Mouse (Mus musculus) forebrain, embryonic 14.5 days (tissue): Measurements from ENCODE around the gene Zfp36. TPM values are rescaled to one million over a fixed set of nuclear protein-coding genes. Genes with fewer than 3 reads are reported as not detected.
A peak's percentile ranks its signal among the peaks of the same experiment; 100 is the strongest.

Experiments
- ATAC-seq: fragments of 200-750 bp; cut with Nextera tagmentation; 2 replicates; pipeline ENCODE4 v1.8.0; 2017; ENCODE audit warnings: mild to moderate bottlenecking, moderate library complexity
- DNase-seq: peaks from one replicate; pipeline ENCODE4 v3.0.0-alpha.2; 2015; ENCODE audit warnings: low spot score
- H3K27ac ChIP-seq: fragments of 300-500 bp; sonication (generic); 2 replicates; pipeline ENCODE4 v1.5.1; 2014; ENCODE audit warnings: low read depth, mild to moderate bottlenecking, control low read depth, low read length, moderate library complexity
- H3K27me3 ChIP-seq: fragments of 300-500 bp; sonication (generic); replicated peaks from 2 replicates; pipeline ENCODE4 v1.6.1; 2014; ENCODE audit warnings: low read length, control low read depth, mixed read lengths; ENCODE audit not compliant: control insufficient read depth, insufficient read depth
- H3K36me3 ChIP-seq: fragments of 300-500 bp; sonication (generic); 2 replicates; pipeline ENCODE4 v1.6.1; 2014; ENCODE audit warnings: low read length, control low read depth; ENCODE audit not compliant: control insufficient read depth, insufficient read depth
- H3K4me1 ChIP-seq: fragments of 300-500 bp; sonication (generic); 2 replicates; pipeline ENCODE4 v1.6.1; 2014; ENCODE audit warnings: antibody characterized with exemption, low read length, control low read depth; ENCODE audit not compliant: control insufficient read depth, insufficient read depth
- H3K4me2 ChIP-seq: fragments of 300-500 bp; sonication (generic); 2 replicates; pipeline ENCODE4 v1.6.1; 2014; ENCODE audit warnings: mild to moderate bottlenecking, control low read depth, low read length
- H3K4me3 ChIP-seq: fragments of 300-500 bp; sonication (generic); 2 replicates; pipeline ENCODE4 v1.5.1; 2014; ENCODE audit warnings: low read depth, low read length, control low read depth
- H3K9ac ChIP-seq: fragments of 300-500 bp; sonication (generic); 2 replicates; pipeline ENCODE4 v1.6.1; 2014; ENCODE audit warnings: mild to moderate bottlenecking, low read length, control low read depth, moderate library complexity
- H3K9me3 ChIP-seq: fragments of 300-500 bp; sonication (generic); replicated peaks from 2 replicates; pipeline ENCODE4 v1.6.1; 2016; ENCODE audit warnings: low read length, control low read depth, mixed read lengths; ENCODE audit not compliant: control insufficient read depth
- WGBS: fragments of 180-500 bp; shearing (Covaris S2); extraction: QIAGEN DNeasy Blood & Tissue Kit; methylation state at CpG from one replicate; pipeline ENCODE4 v1.1.7; 2014; 5-methylcytosine and 5-hydroxymethylcytosine counted together
- polyA plus RNA-seq: library from polyadenylated mRNA; unstranded; fragments of >200 nt; fragmentation: Nextera tagmentation; extraction: Ambion mirVana; gene quantifications from 2 replicates; pipeline ENCODE4 v1.2.1, GENCODE M21; 2014

Zfp36 gene
- polyA plus RNA-seq, 1 experiment from 2014 or later = 3.3 TPM

DNA sequence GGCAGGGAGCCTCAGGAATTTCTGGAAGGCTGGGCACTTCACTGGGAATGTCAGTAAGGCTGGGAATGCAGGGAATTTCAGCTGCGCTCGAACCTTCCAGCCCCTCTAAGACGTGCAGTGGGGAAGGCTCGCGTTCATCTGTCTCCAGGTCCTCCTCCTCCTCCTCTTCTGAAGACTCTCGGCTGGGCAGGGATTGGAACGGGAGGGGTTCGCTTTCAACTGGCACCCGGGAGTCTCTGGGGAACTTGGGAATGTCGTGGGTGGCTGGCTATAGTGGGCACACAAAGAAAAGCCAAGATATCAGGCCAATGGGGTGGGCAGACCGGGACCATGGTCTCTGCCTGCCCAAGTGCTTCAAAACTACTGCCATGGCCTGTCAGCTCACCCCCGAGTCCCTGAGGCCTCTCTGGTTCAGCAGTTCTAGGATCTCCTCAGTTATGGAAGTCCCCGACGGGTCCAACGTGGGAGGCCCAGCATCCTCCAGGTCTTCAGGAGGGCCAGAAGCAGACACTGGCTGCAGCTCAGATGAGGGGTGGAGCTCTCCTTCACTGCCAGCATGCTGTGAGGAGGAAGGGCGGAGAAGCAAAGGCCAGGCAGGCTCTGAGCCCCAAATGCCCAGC is 17.5 kb downstream of the Zfp36 start:
- Histone ChIP-seq H3K27me3 (no peaks in the 10 kb centered on the region), H3K9me3 (no peaks in the 10 kb centered on the region), H3K4me3 (no peak overlapping the region), H3K4me2 (no peak overlapping the region), H3K27ac (no peak overlapping the region), H3K9ac (no peak overlapping the region), H3K4me1 (peaks cover 3% of the 10 kb centered on the region; the same call in 1 of the 2 replicates), H3K36me3 (peaks cover 82% of the 10 kb centered on the region)
- 91% methylated on average over 15 of the region's 16 CpGs for WGBS
- DNase-seq = no peak
- no peak for ATAC-seq

DNA sequence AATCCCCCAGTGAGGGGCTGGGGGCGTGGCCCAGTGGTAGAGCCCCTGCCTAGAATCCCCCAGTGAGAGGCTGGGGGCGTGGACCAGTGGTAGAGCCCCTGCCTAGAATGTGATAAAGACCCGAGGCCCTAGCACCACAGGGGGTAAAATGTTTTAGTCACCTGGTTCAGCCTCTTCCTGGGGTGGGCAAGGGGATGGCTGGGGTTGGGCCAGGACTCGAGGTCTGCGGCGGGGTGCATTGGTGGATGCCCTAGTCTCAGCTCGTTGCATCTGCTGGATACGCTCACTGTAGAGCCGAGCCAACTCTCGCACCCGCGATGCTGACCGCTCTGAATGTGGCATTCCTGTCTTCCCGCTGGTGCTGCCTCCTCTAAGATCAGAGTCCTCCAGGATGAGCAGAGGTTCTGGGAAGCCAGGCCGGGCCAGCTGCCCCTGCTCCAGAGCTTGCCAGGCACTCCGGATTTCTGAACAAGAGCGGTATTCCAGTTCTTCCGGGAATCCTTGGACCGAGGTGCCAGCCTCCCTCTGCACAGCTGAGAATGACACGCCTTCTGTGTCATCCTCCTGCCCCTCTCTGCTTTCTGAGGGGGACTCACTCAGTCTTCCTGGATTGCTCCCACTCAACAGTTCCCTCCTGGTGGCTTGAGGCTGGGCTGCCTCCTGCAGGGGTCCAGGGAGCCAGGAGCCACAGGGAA is 18.3 kb downstream of the Zfp36 start:
- no peak for ATAC-seq
- H3K4me1 ChIP-seq = peaks cover 3% of the 10 kb centered on the region; the same call in 1 of the 2 replicates
- no peak for DNase-seq
- no peak overlapping the region for H3K9ac ChIP-seq
- peaks cover 75% of the 10 kb centered on the region for H3K36me3 ChIP-seq
- no peaks in the 10 kb centered on the region for H3K27me3 ChIP-seq
- H3K4me2 ChIP-seq = no peak overlapping the region
- H3K4me3 ChIP-seq = no peak overlapping the region
- 96% methylated on average over 20 of the region's 20 CpGs for WGBS
- H3K9me3 ChIP-seq = no peaks in the 10 kb centered on the region
- no peak overlapping the region for H3K27ac ChIP-seq

DNA sequence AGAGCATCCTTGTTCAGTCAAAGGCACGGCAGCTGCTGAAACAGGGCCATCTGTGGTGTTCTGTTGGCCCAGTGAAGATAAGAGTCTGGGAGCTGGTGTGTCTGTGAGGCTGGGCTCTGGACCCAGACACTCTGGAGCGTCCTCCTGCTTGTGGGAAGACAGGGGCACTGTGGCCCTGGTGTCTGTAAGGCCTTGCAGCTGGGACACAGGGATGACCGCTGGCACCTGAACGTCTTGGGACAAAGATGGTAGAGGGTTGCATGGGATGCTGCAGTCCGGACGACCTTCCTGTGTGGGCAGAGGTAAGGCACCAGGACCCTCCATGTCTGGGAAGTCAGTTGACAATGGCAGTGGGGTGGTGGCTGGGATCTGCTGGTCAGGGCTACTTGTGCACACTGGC is 19.8 kb downstream of the Zfp36 start:
- no peak overlapping the region for H3K4me2 ChIP-seq
- H3K9me3 ChIP-seq = no peaks in the 10 kb centered on the region
- DNase-seq (no peak), ATAC-seq (no peak)
- WGBS = 90% methylated on average over 6 of the region's 6 CpGs
- H3K36me3 ChIP-seq = peaks cover 61% of the 10 kb centered on the region
- H3K4me1 ChIP-seq = peaks cover 3% of the 10 kb centered on the region; the same call in 1 of the 2 replicates
- no peak overlapping the region for H3K9ac ChIP-seq
- no peak overlapping the region for H3K27ac ChIP-seq
- H3K27me3 ChIP-seq = no peaks in the 10 kb centered on the region
- H3K4me3 ChIP-seq = no peak overlapping the region

DNA sequence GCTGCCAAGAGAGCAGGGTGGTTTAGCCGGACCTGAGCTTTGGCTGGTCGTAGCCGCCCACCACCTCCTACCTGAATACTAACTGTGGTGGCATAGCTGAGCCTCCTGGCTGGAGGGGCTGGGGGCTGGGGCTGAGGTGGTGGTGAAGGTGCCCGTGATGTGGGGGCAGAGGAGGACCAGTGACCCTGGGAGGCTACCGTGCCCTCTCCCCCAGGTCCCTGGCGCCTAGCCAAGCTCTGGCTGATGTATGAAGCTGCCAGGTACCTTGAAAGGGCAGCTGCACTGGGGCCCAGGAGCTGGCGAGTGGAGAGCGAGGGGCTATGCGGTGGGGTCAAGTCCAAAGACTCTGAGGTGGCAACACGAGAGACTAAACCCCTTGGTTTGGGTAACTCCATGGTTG is 20.2 kb downstream of the Zfp36 start:
- H3K4me2 ChIP-seq = no peak overlapping the region
- no peak overlapping the region for H3K4me3 ChIP-seq
- WGBS = 88% methylated on average over 10 of the region's 10 CpGs
- H3K9me3 ChIP-seq = no peaks in the 10 kb centered on the region
- no peak overlapping the region for H3K9ac ChIP-seq
- H3K4me1 ChIP-seq = peaks cover 3% of the 10 kb centered on the region; the same call in 1 of the 2 replicates
- H3K27ac ChIP-seq = no peak overlapping the region
- H3K27me3 ChIP-seq = no peaks in the 10 kb centered on the region
- H3K36me3 ChIP-seq = peaks cover 61% of the 10 kb centered on the region
- DNase-seq (no peak), ATAC-seq (no peak)

DNA sequence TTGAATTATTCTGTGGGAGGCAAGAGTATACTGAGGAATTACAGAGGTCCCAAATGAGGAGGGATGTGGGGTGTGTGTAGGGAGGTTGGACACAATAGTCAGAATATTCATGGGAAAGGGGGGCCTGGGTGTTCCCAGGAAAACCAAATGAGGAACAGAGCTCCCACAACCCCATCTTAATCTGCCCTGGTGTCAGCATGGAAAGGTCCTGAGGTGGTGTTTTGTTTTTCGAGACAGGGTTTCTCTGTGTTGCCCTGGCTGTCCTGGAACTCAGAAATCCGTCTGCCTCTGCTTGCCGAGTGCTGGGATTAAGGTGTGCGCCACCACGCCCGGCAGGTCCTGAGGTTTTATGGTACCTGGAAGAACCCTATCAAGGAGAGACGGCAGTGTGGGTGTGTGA is 21.6 kb downstream of the Zfp36 start:
- H3K9me3 ChIP-seq = no peaks in the 10 kb centered on the region
- peaks cover 61% of the 10 kb centered on the region for H3K36me3 ChIP-seq
- no peak overlapping the region for H3K9ac ChIP-seq
- ATAC-seq (no peak), DNase-seq (no peak)
- peaks cover 3% of the 10 kb centered on the region; the same call in 1 of the 2 replicates for H3K4me1 ChIP-seq
- no peak overlapping the region for H3K4me3 ChIP-seq
- H3K27me3 ChIP-seq = no peaks in the 10 kb centered on the region
- no peak overlapping the region for H3K4me2 ChIP-seq
- 42% methylated on average over 7 of the region's 7 CpGs for WGBS
- no peak overlapping the region for H3K27ac ChIP-seq

- Histone ChIP-seq H3K27ac (peak overlapping the region; percentile 30), H3K36me3 (peaks cover 64% of the 10 kb centered on the region), H3K9me3 (no peaks in the 10 kb centered on the region), H3K9ac (peak overlapping the region; percentile 38), H3K4me3 (no peak overlapping the region), H3K4me2 (no peak overlapping the region), H3K27me3 (no peaks in the 10 kb centered on the region), H3K4me1 (peaks cover 3% of the 10 kb centered on the region; the same call in 1 of the 2 replicates)
- peak; percentile 32 for DNase-seq
- 0 out of 2 replicates have a peak, but pooled peaks have one; percentile 24 for ATAC-seq
- WGBS = 0% methylated on average over 5 of the region's 5 CpGs
Observed at GRCm38 (mm10) chr7:28357984-28358383, 22.1 kb downstream of the Zfp36 start.

DNA sequence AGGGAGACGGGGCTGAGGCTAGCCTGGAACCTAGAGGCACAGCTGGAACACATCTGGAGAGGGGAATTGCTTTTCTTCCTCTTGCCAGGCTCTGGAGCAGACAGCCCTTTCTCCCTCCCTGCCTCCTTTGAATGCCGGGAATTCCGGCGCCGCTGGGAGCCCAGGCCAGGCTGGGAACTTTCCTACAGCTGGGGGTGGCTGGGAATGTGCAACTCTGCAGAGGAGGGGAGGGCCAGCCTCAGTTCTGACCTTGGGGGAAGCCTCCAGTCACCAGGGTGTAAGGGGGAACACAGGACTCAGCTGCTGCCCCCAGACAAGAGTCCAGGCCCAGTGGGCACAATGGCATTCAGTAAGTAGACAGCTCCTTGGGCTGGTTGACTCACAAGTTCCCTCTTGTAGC is 23.1 kb downstream of the Zfp36 start:
- Histone ChIP-seq H3K27ac (no peak overlapping the region), H3K9me3 (no peaks in the 10 kb centered on the region), H3K4me3 (no peak overlapping the region), H3K4me1 (peaks cover 3% of the 10 kb centered on the region; the same call in 1 of the 2 replicates), H3K27me3 (no peaks in the 10 kb centered on the region), H3K4me2 (no peak overlapping the region), H3K9ac (no peak overlapping the region), H3K36me3 (peaks cover 64% of the 10 kb centered on the region)
- ATAC-seq = no peak
- no peak for DNase-seq
- WGBS = under 1% methylated on average over 5 of the region's 5 CpGs

DNA sequence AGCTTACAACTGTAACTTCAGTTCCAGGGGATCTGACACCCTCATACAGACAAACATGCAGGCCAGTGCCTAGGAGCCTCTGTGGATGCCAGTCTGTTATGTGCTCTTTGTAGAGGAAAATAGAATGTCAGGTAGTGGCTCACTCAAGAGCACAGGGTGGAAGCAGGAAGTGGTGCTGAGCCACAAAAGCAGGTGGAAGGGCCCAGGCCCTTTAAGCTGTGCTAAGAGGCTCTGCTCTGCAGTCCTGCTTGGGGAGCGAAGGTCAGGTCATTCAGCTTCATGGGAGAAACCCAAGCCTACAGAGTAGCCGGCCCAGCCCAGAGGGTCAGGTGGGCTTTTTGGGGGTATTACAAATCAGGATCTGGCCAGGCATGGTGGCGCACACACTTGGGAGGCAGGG is 24.8 kb downstream of the Zfp36 start:
- 89% methylated on average over 3 of the region's 3 CpGs for WGBS

GRCm38 (mm10) chr7:28354596-28354995 is 25.5 kb downstream of the Zfp36 start:
- no peak overlapping the region for H3K4me2 ChIP-seq
- WGBS = 89% methylated on average over 3 of the region's 3 CpGs
- no peaks in the 10 kb centered on the region for H3K9me3 ChIP-seq

More for the DNA sequence above, 24.8 kb downstream of the Zfp36 start:
- H3K27me3 ChIP-seq = no peaks in the 10 kb centered on the region
- ATAC-seq (no peak), DNase-seq (no peak)
- no peak overlapping the region for H3K4me3 ChIP-seq
- no peak overlapping the region for H3K9ac ChIP-seq
- H3K9me3 ChIP-seq = no peaks in the 10 kb centered on the region
- H3K4me2 ChIP-seq = no peak overlapping the region
- H3K27ac ChIP-seq = no peak overlapping the region
- H3K36me3 ChIP-seq = peaks cover 47% of the 10 kb centered on the region
- peaks cover 9% of the 10 kb centered on the region for H3K4me1 ChIP-seq

More at GRCm38 (mm10) chr7:28354596-28354995, 25.5 kb downstream of the Zfp36 start:
- Histone ChIP-seq H3K4me1 (peaks cover 15% of the 10 kb centered on the region), H3K4me3 (no peak overlapping the region), H3K27me3 (no peaks in the 10 kb centered on the region), H3K27ac (no peak overlapping the region), H3K9ac (no peak overlapping the region), H3K36me3 (peaks cover 41% of the 10 kb centered on the region)
- ATAC-seq (no peak), DNase-seq (no peak)
